Mouse (Mus musculus) heart, postnatal 0 days (tissue): ENCODE measurements around the gene Fam227a.

Source experiments
- CTCF ChIP-seq: IDR thresholded peaks from 2 replicates; pipeline ENCODE4 v1.5.1; 2016; ENCODE audit warnings: antibody characterized with exemption, control low read depth, low read depth
- EP300 ChIP-seq: IDR thresholded peaks from 2 replicates; pipeline ENCODE4 v1.6.1; 2016; ENCODE audit warnings: antibody characterized with exemption, low read depth

- TF ChIP-seq EP300, result no peak
- TF ChIP-seq CTCF, result peak; percentile 34; the same call in 1 of the 2 replicates
These were observed 3.1 kb upstream of the Fam227a start for GRCm38 (mm10) chr15:79661852-79662251.
